Mouse (Mus musculus) midbrain, postnatal 0 days (tissue): ENCODE measurements around the gene Cacng8. TPM values are rescaled to one million over a fixed set of nuclear protein-coding genes. Genes with fewer than 3 reads are reported as not detected.

ENCODE experiments used
- ATAC-seq: fragments of 200-750 bp; cut with Nextera tagmentation; 2 replicates; pipeline ENCODE4 v1.8.0; 2017; ENCODE audit warnings: moderate number of reproducible peaks, mild to moderate bottlenecking, moderate TSS enrichment, moderate library complexity; ENCODE audit not compliant: low FRiP score
- DNase-seq: peaks from one replicate; pipeline ENCODE4 v3.0.0-alpha.2; 2015; ENCODE audit warnings: low spot score
- H3K27ac ChIP-seq: fragments of 300-500 bp; sonication (generic); 2 replicates; pipeline ENCODE4 v1.5.1; 2014; ENCODE audit warnings: low read depth, mild to moderate bottlenecking, low read length, mixed read lengths
- H3K27me3 ChIP-seq: fragments of 300-500 bp; sonication (generic); 2 replicates; pipeline ENCODE4 v1.6.1; 2014; ENCODE audit warnings: low read length, control low read depth, mixed read lengths; ENCODE audit not compliant: insufficient read depth
- H3K36me3 ChIP-seq: fragments of 300-500 bp; sonication (generic); 2 replicates; pipeline ENCODE4 v1.6.1; 2014; ENCODE audit warnings: low read length, control low read depth, mixed read lengths; ENCODE audit not compliant: insufficient read depth
- H3K4me1 ChIP-seq: fragments of 300-500 bp; sonication (generic); 2 replicates; pipeline ENCODE4 v1.6.1; 2014; ENCODE audit warnings: mild to moderate bottlenecking, control low read depth, antibody characterized with exemption, low read length, mixed read lengths; ENCODE audit not compliant: insufficient read depth
- H3K4me2 ChIP-seq: fragments of 300-500 bp; sonication (generic); 2 replicates; pipeline ENCODE4 v1.6.1; 2014; ENCODE audit warnings: low read depth, mild to moderate bottlenecking, low read length, mixed read lengths; ENCODE audit not compliant: poor library complexity, severe bottlenecking
- H3K4me3 ChIP-seq: fragments of 300-500 bp; sonication (generic); 2 replicates; pipeline ENCODE4 v1.5.1; 2014; ENCODE audit warnings: low read depth, mild to moderate bottlenecking, low read length, moderate library complexity
- H3K9ac ChIP-seq: fragments of 300-500 bp; sonication (generic); replicated peaks from 2 replicates; pipeline ENCODE4 v1.6.1; 2014; ENCODE audit warnings: mild to moderate bottlenecking, low read length, moderate library complexity, mixed read lengths; ENCODE audit not compliant: poor library complexity, severe bottlenecking
- H3K9me3 ChIP-seq: fragments of 300-500 bp; sonication (generic); 2 replicates; pipeline ENCODE4 v1.6.1; 2016; ENCODE audit warnings: low read length, control low read depth
- CTCF ChIP-seq: IDR thresholded peaks from 2 replicates; pipeline ENCODE4 v1.5.1; 2016; ENCODE audit warnings: antibody characterized with exemption, mild to moderate bottlenecking
- WGBS: fragments of 180-500 bp; shearing (Covaris S2); extraction: QIAGEN DNeasy Blood & Tissue Kit; methylation state at CpG from one replicate; pipeline ENCODE4 v1.1.7; 2014; 5-methylcytosine and 5-hydroxymethylcytosine counted together
- polyA plus RNA-seq: library from polyadenylated mRNA; unstranded; fragments of >200 nt; fragmentation: Nextera tagmentation; extraction: Ambion mirVana; gene quantifications from 2 replicates; pipeline ENCODE4 v1.2.1, GENCODE M21; 2015
- total RNA-seq: library from RNA; depleted of rRNA; stranded (reverse); fragments of >200 nt; gene quantifications from 2 replicates; pipeline ENCODE4 v1.2.3, GENCODE M21; 2014

Cacng8 gene
- total and polyA plus RNA-seq, 2 experiments from 2014 or later: 21.4 to 59.0 TPM

GRCm38 (mm10) chr7:3440526-3440925 is 50.0 kb downstream of the Cacng8 start:
- no peak for TF ChIP-seq CTCF
- Histone ChIP-seq H3K4me1 (no peaks in the 10 kb centered on the region), H3K27me3 (no peaks in the 10 kb centered on the region), H3K4me2 (no peak overlapping the region), H3K4me3 (no peak overlapping the region), H3K9ac (no peak overlapping the region), H3K9me3 (no peaks in the 10 kb centered on the region), H3K27ac (no peak overlapping the region), H3K36me3 (no peaks in the 10 kb centered on the region)
- no peak for ATAC-seq
- 50% methylated on average over 8 of the region's 8 CpGs for WGBS
- DNase-seq: peak; percentile 67

GRCm38 (mm10) chr7:3442476-3443062 is 52.1 kb downstream of the Cacng8 start:
- Histone ChIP-seq H3K27ac (no peak overlapping the region), H3K4me2 (no peak overlapping the region), H3K36me3 (no peaks in the 10 kb centered on the region), H3K4me1 (no peaks in the 10 kb centered on the region), H3K4me3 (no peak overlapping the region), H3K27me3 (no peaks in the 10 kb centered on the region), H3K9ac (no peak overlapping the region), H3K9me3 (no peaks in the 10 kb centered on the region)
- TF ChIP-seq CTCF: no peak
- 83% methylated on average over 10 of the region's 10 CpGs for WGBS
- DNase-seq (no peak), ATAC-seq (no peak)

- H3K9ac ChIP-seq: no peak overlapping the region
- no peak overlapping the region for H3K4me3 ChIP-seq
- WGBS: 81% methylated on average over 3 of the region's 3 CpGs
- no peak overlapping the region for H3K4me2 ChIP-seq
- no peak overlapping the region for H3K27ac ChIP-seq
- no peaks in the 10 kb centered on the region for H3K4me1 ChIP-seq
- H3K27me3 ChIP-seq: no peaks in the 10 kb centered on the region
- H3K9me3 ChIP-seq: no peaks in the 10 kb centered on the region
- DNase-seq (no peak), ATAC-seq (no peak)
- TF ChIP-seq CTCF: no peak
- no peaks in the 10 kb centered on the region for H3K36me3 ChIP-seq
Observed at GRCm38 (mm10) chr7:3444678-3445077, 54.2 kb downstream of the Cacng8 start.

- no peak for TF ChIP-seq CTCF
- Histone ChIP-seq H3K27ac (no peak overlapping the region), H3K4me1 (no peaks in the 10 kb centered on the region), H3K4me3 (no peak overlapping the region), H3K36me3 (no peaks in the 10 kb centered on the region), H3K4me2 (no peak overlapping the region), H3K27me3 (no peaks in the 10 kb centered on the region), H3K9me3 (no peaks in the 10 kb centered on the region), H3K9ac (no peak overlapping the region)
- ATAC-seq (no peak), DNase-seq (no peak)
- 79% methylated on average over 3 of the region's 3 CpGs for WGBS
Observed at GRCm38 (mm10) chr7:3446584-3446983, 56.1 kb downstream of the Cacng8 start.

- H3K27ac ChIP-seq: no peak overlapping the region
- no peak overlapping the region for H3K4me2 ChIP-seq
- H3K9me3 ChIP-seq: no peaks in the 10 kb centered on the region
- ATAC-seq: no peak
- no peak for DNase-seq
- TF ChIP-seq CTCF: no peak
- H3K4me1 ChIP-seq: no peaks in the 10 kb centered on the region
- WGBS: 75% methylated on average over 4 of the region's 4 CpGs
- H3K36me3 ChIP-seq: no peaks in the 10 kb centered on the region
- H3K9ac ChIP-seq: no peak overlapping the region
- no peaks in the 10 kb centered on the region for H3K27me3 ChIP-seq
- H3K4me3 ChIP-seq: no peak overlapping the region
Observed at GRCm38 (mm10) chr7:3447026-3447425, 56.5 kb downstream of the Cacng8 start.

- no peak overlapping the region for H3K9ac ChIP-seq
- no peak overlapping the region for H3K27ac ChIP-seq
- H3K36me3 ChIP-seq: no peaks in the 10 kb centered on the region
- ATAC-seq (peak; percentile 52; the same call in 1 of the 2 replicates), DNase-seq (peak; percentile 61)
- H3K4me3 ChIP-seq: no peak overlapping the region
- H3K4me1 ChIP-seq: no peaks in the 10 kb centered on the region
- H3K27me3 ChIP-seq: no peaks in the 10 kb centered on the region
- no peak overlapping the region for H3K4me2 ChIP-seq
- 20% methylated on average over 15 of the region's 15 CpGs for WGBS
- H3K9me3 ChIP-seq: no peaks in the 10 kb centered on the region
- peak; percentile 89 for TF ChIP-seq CTCF
Observed at GRCm38 (mm10) chr7:3448737-3449454, 58.4 kb downstream of the Cacng8 start.
